Mouse (Mus musculus) thymus, adult 2 months (tissue): Measurements from ENCODE around the gene Pcdh10. TPM values are rescaled to one million over a fixed set of nuclear protein-coding genes. Genes with fewer than 3 reads are reported as not detected.

Experiments used
- DNase-seq: peaks from one replicate; pipeline ENCODE4 v3.0.0; 2021
- H3K27ac ChIP-seq: fragments of 200-500 bp; 2 replicates; pipeline ENCODE4 v1.5.1; 2012; ENCODE audit warnings: low read length, control low read depth; ENCODE audit not compliant: control insufficient read depth, insufficient read depth
- H3K27me3 ChIP-seq: fragments of 200-500 bp; 2 replicates; pipeline ENCODE4 v1.6.1; 2012; ENCODE audit warnings: mild to moderate bottlenecking, low read length, moderate library complexity, mixed read lengths; ENCODE audit not compliant: control insufficient read depth, insufficient read depth
- H3K36me3 ChIP-seq: fragments of 200-500 bp; 2 replicates; pipeline ENCODE4 v1.6.1; 2012; ENCODE audit warnings: mild to moderate bottlenecking, low read length, moderate library complexity; ENCODE audit not compliant: control insufficient read depth, insufficient read depth
- H3K4me1 ChIP-seq: fragments of 200-500 bp; replicated peaks from 2 replicates; pipeline ENCODE4 v1.6.1; 2012; ENCODE audit warnings: low read length; ENCODE audit not compliant: control insufficient read depth, insufficient read depth
- H3K4me3 ChIP-seq: fragments of 200-500 bp; 2 replicates; pipeline ENCODE4 v1.5.1; 2012; ENCODE audit warnings: mild to moderate bottlenecking, low read length, control low read depth, moderate library complexity; ENCODE audit not compliant: control insufficient read depth, insufficient read depth
- CTCF ChIP-seq: fragments of 200-500 bp; IDR thresholded peaks from 2 replicates; pipeline ENCODE4 v1.5.1; 2012; ENCODE audit warnings: mild to moderate bottlenecking, control low read depth, low read length, moderate library complexity, borderline replicate concordance; ENCODE audit not compliant: control insufficient read depth, poor library complexity, insufficient read depth; ENCODE audit errors: extremely low read depth
- POLR2A ChIP-seq: fragments of 200-500 bp; IDR thresholded peaks from 2 replicates; pipeline ENCODE4 v1.6.1; 2012; ENCODE audit warnings: mild to moderate bottlenecking, low read length, control low read depth, moderate library complexity; ENCODE audit not compliant: control insufficient read depth, poor library complexity, insufficient read depth; ENCODE audit errors: extremely low read depth
- WGBS: fragments of 180-500 bp; shearing (Covaris S2); methylation state at CpG from one replicate; pipeline ENCODE4 v1.1.7; 2018; 5-methylcytosine and 5-hydroxymethylcytosine counted together
- polyA plus RNA-seq: library from polyadenylated mRNA; depleted of rRNA; stranded (reverse); fragments of >200 nt; gene quantifications from 2 replicates; pipeline ENCODE4 v1.2.3, GENCODE M21; 2012

Pcdh10 gene
- polyA plus RNA-seq, 1 experiment = 0.23 TPM

GRCm38 (mm10) chr3:45385028-45385427 is 6.8 kb downstream of the Pcdh10 start:
- Histone ChIP-seq H3K4me1 (no peaks in the 10 kb centered on the region), H3K36me3 (no peaks in the 10 kb centered on the region), H3K27ac (no peak overlapping the region), H3K27me3 (no peaks in the 10 kb centered on the region; the same call in 1 of the 2 replicates), H3K4me3 (no peak overlapping the region)
- no peak for DNase-seq
- WGBS = 92% methylated on average over 3 of the region's 3 CpGs
- TF ChIP-seq CTCF (no peak), POLR2A (no peak)

- H3K4me1 ChIP-seq = no peaks in the 10 kb centered on the region
- H3K4me3 ChIP-seq = no peak overlapping the region
- no peak for DNase-seq
- WGBS = 72% methylated on average over 2 of the region's 2 CpGs
- TF ChIP-seq CTCF (no peak), POLR2A (no peak)
- H3K36me3 ChIP-seq = no peaks in the 10 kb centered on the region
- no peak overlapping the region for H3K27ac ChIP-seq
- H3K27me3 ChIP-seq = no peaks in the 10 kb centered on the region
Measured at GRCm38 (mm10) chr3:45385451-45385850, 7.3 kb downstream of the Pcdh10 start.

- WGBS = 56% methylated on average over 2 of the region's 2 CpGs
- Histone ChIP-seq H3K27me3 (no peaks in the 10 kb centered on the region), H3K27ac (no peak overlapping the region), H3K36me3 (no peaks in the 10 kb centered on the region), H3K4me1 (no peaks in the 10 kb centered on the region), H3K4me3 (no peak overlapping the region)
- no peak for DNase-seq
- TF ChIP-seq POLR2A (no peak), CTCF (no peak)
Measured at GRCm38 (mm10) chr3:45386512-45386911, 8.3 kb downstream of the Pcdh10 start.

GRCm38 (mm10) chr3:45397101-45397500 is 18.9 kb downstream of the Pcdh10 start:
- no peak for TF ChIP-seq POLR2A
- no peak for TF ChIP-seq CTCF
- Histone ChIP-seq H3K27me3 (no peaks in the 10 kb centered on the region), H3K4me3 (no peak overlapping the region), H3K36me3 (no peaks in the 10 kb centered on the region), H3K27ac (no peak overlapping the region), H3K4me1 (no peaks in the 10 kb centered on the region)
- DNase-seq = no peak
- 86% methylated on average over 4 of the region's 4 CpGs for WGBS

GRCm38 (mm10) chr3:45403239-45403638 is 25.0 kb downstream of the Pcdh10 start:
- Histone ChIP-seq H3K27ac (no peak overlapping the region), H3K27me3 (no peaks in the 10 kb centered on the region), H3K36me3 (no peaks in the 10 kb centered on the region), H3K4me1 (no peaks in the 10 kb centered on the region), H3K4me3 (no peak overlapping the region)
- DNase-seq = no peak
- no peak for TF ChIP-seq CTCF
- no peak for TF ChIP-seq POLR2A
- 91% methylated on average over 2 of the region's 2 CpGs for WGBS

GRCm38 (mm10) chr3:45431691-45432090 is 53.5 kb downstream of the Pcdh10 start:
- no peak overlapping the region for H3K4me3 ChIP-seq
- no peak for TF ChIP-seq POLR2A
- no peak overlapping the region for H3K27ac ChIP-seq
- H3K27me3 ChIP-seq = no peaks in the 10 kb centered on the region
- no peak for DNase-seq
- 61% methylated on average over 1 of the region's 1 CpGs for WGBS
- no peaks in the 10 kb centered on the region for H3K36me3 ChIP-seq
- H3K4me1 ChIP-seq = no peaks in the 10 kb centered on the region

GRCm38 (mm10) chr3:45432172-45432765 is 54.1 kb downstream of the Pcdh10 start:
- Histone ChIP-seq H3K27ac (no peak overlapping the region), H3K4me3 (no peak overlapping the region), H3K4me1 (no peaks in the 10 kb centered on the region), H3K36me3 (no peaks in the 10 kb centered on the region), H3K27me3 (no peaks in the 10 kb centered on the region)
- WGBS = 57% methylated on average over 11 of the region's 11 CpGs
- DNase-seq = no peak
- TF ChIP-seq CTCF = no peak
- no peak for TF ChIP-seq POLR2A
